Comparison of ENCODE assay signal across 13 mouse cellular contexts in the genomic region with DNA sequence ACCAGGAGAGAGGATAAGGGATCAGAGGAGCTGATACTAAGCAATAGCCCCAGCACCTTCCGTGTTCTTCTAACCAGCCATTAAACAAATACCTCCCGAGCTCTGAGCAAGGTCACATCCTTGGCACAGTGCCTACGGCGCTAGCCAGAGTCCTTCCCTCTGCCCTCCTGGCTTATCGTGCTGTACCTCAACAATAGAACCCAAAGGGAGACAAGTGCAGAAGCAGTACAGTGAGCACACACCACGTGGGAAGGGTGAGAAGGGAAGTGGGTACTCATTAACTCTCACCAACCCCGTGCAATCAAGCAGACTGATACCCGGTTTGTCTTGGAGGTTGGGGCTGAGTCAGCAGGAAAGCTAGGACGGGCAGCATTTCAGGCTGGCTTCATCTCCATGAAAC. TPM values are rescaled to one million over a fixed set of nuclear protein-coding genes. Genes with fewer than 3 reads are reported as not detected.
A peak's percentile ranks its signal among the peaks of the same experiment; 100 is the strongest.
DNase-seq lines count a peak whose midpoint lies in the region; ATAC-seq and TF ChIP-seq lines count a peak whose summit lies in the region.
"Had no signal": no experiment of that assay in that cellular context is flagged by ENCODE, and none has a peak within 500 bp of the region (broad histone marks: within the 10 kb centered on the region; RNA-seq: fewer than 3 reads in every experiment).

No protein-coding gene starts in this region.

- peak; percentile 33 for DNase-seq in heart, adult 8-10 months (ENCODE audit: low spot score)
- DNase-seq in heart, postnatal 0 days (ENCODE audit: low spot score): peak; percentile 71
- peak; percentile 87 for DNase-seq in stomach, postnatal 0 days (ENCODE audit: low spot score)
- no peak for DNase-seq in urinary bladder, postnatal 10 days (ENCODE audit: low spot score)
- no peak for DNase-seq in lung, postnatal 36 days
- no peak for DNase-seq in cerebellum, postnatal 4 days (ENCODE audit: low spot score in 2 of 2)
- DNase-seq: B cell, adult 2 months; cerebellum, postnatal 36 days had no signal

- H3K4me3 ChIP-seq in heart, embryonic 12.5 days: no peak overlapping the region
- H3K4me3 ChIP-seq in heart, postnatal 0 days (ENCODE audit: low read depth, low read length): no peak overlapping the region
- H3K4me3 ChIP-seq in kidney, embryonic 15.5 days (replicated peaks): no peak overlapping the region
- no peak overlapping the region for H3K4me3 ChIP-seq in stomach, postnatal 0 days (ENCODE audit: low read depth, low read length)
- H3K4me3 ChIP-seq: limb, embryonic 15.5 days; midbrain, embryonic 10.5 days; neural tube, embryonic 15.5 days had no signal

- H3K4me1 ChIP-seq in heart, embryonic 12.5 days (replicated peaks): no peaks in the 10 kb centered on the region
- H3K4me1 ChIP-seq in heart, postnatal 0 days (ENCODE audit: control insufficient read depth, insufficient read depth): no peaks in the 10 kb centered on the region
- no peaks in the 10 kb centered on the region for H3K4me1 ChIP-seq in kidney, embryonic 15.5 days
- no peaks in the 10 kb centered on the region for H3K4me1 ChIP-seq in stomach, postnatal 0 days (replicated peaks; ENCODE audit: control insufficient read depth, insufficient read depth)
- H3K4me1 ChIP-seq: limb, embryonic 15.5 days; midbrain, embryonic 10.5 days; neural tube, embryonic 15.5 days had no signal

- WGBS in heart, embryonic 12.5 days: 81% methylated on average over 9 of the region's 9 CpGs
- WGBS in heart, postnatal 0 days: 46% methylated on average over 9 of the region's 9 CpGs
- 85% methylated on average over 9 of the region's 9 CpGs for WGBS in kidney, embryonic 15.5 days
- WGBS in stomach, postnatal 0 days: 72% methylated on average over 9 of the region's 9 CpGs

- no peak overlapping the region for H3K4me2 ChIP-seq in heart, embryonic 12.5 days
- H3K4me2 ChIP-seq in heart, postnatal 0 days (ENCODE audit: low read depth, low read length): no peak overlapping the region
- H3K4me2 ChIP-seq in kidney, embryonic 15.5 days: no peak overlapping the region
- H3K4me2 ChIP-seq in stomach, postnatal 0 days (replicated peaks; ENCODE audit: low read depth): no peak overlapping the region
- H3K4me2 ChIP-seq: limb, embryonic 15.5 days; neural tube, embryonic 15.5 days had no signal

- no peak for TF ChIP-seq EP300 in heart, postnatal 0 days (IDR thresholded peaks at IDR 0.05; ENCODE audit: low read depth)
- TF ChIP-seq EP300 in stomach, postnatal 0 days (optimal IDR thresholded peaks at IDR 0.05): no peak

- no peak overlapping the region for H3K9ac ChIP-seq in heart, embryonic 12.5 days
- H3K9ac ChIP-seq in heart, postnatal 0 days (replicated peaks; ENCODE audit: low read depth, low read length): no peak overlapping the region
- H3K9ac ChIP-seq in kidney, embryonic 15.5 days: no peak overlapping the region
- H3K9ac ChIP-seq in stomach, postnatal 0 days (ENCODE audit: low read length): no peak overlapping the region
- H3K9ac ChIP-seq: limb, embryonic 15.5 days; neural tube, embryonic 15.5 days had no signal

- TF ChIP-seq CTCF in heart, postnatal 0 days (IDR thresholded peaks at IDR 0.05; ENCODE audit: low read depth): no peak
- no peak for TF ChIP-seq CTCF in stomach, postnatal 0 days (IDR thresholded peaks at IDR 0.05; ENCODE audit: low read depth)

- H3K9me3 ChIP-seq in heart, embryonic 12.5 days (replicated peaks): peaks cover 12% of the 10 kb centered on the region
- H3K9me3 ChIP-seq in heart, postnatal 0 days (replicated peaks; ENCODE audit: control insufficient read depth, low read length): peaks cover 9% of the 10 kb centered on the region
- peaks cover 4% of the 10 kb centered on the region; the same call in 1 of the 2 replicates for H3K9me3 ChIP-seq in kidney, embryonic 15.5 days (replicated peaks)
- H3K9me3 ChIP-seq in stomach, postnatal 0 days (ENCODE audit: control insufficient read depth, low read length): peaks cover 2% of the 10 kb centered on the region; the same call in 1 of the 2 replicates
- H3K9me3 ChIP-seq: limb, embryonic 15.5 days had no signal

- no peak for ATAC-seq in heart, embryonic 12.5 days (ENCODE audit: insufficient number of reproducible peaks, low FRiP score)
- ATAC-seq in heart, postnatal 0 days (ENCODE audit: insufficient read depth, low read depth): peak; percentile 84
- peak; percentile 54; the same call in 1 of the 2 replicates for ATAC-seq in kidney, embryonic 15.5 days (replicated peaks; ENCODE audit: low FRiP score)
- ATAC-seq in stomach, postnatal 0 days (ENCODE audit: low FRiP score, low TSS enrichment): peak; percentile 97

- H3K36me3 ChIP-seq in heart, embryonic 12.5 days: peaks cover 99% of the 10 kb centered on the region
- H3K36me3 ChIP-seq in heart, postnatal 0 days (replicated peaks; ENCODE audit: control insufficient read depth, insufficient read depth, low read length): peaks cover 74% of the 10 kb centered on the region
- peaks cover 97% of the 10 kb centered on the region for H3K36me3 ChIP-seq in kidney, embryonic 15.5 days
- H3K36me3 ChIP-seq in stomach, postnatal 0 days (ENCODE audit: control insufficient read depth, insufficient read depth, low read length): peaks cover 37% of the 10 kb centered on the region

- no peak overlapping the region for H3K27ac ChIP-seq in heart, embryonic 12.5 days (ENCODE audit: poor library complexity, severe bottlenecking)
- peak overlapping the region; percentile 63 for H3K27ac ChIP-seq in heart, postnatal 0 days (ENCODE audit: low read depth)
- no peak overlapping the region for H3K27ac ChIP-seq in kidney, embryonic 15.5 days
- H3K27ac ChIP-seq in stomach, postnatal 0 days (replicated peaks): no peak overlapping the region
- H3K27ac ChIP-seq: limb, embryonic 15.5 days; midbrain, embryonic 10.5 days; neural tube, embryonic 15.5 days had no signal

- no peaks in the 10 kb centered on the region for H3K27me3 ChIP-seq in heart, embryonic 12.5 days (replicated peaks)
- no peaks in the 10 kb centered on the region for H3K27me3 ChIP-seq in heart, postnatal 0 days (ENCODE audit: control insufficient read depth, insufficient read depth, low read length)
- H3K27me3 ChIP-seq in kidney, embryonic 15.5 days: no peaks in the 10 kb centered on the region
- no peaks in the 10 kb centered on the region for H3K27me3 ChIP-seq in stomach, postnatal 0 days (ENCODE audit: control insufficient read depth, insufficient read depth, low read length)
- H3K27me3 ChIP-seq: limb, embryonic 15.5 days; neural tube, embryonic 15.5 days had no signal

RNA-seq across cellular contexts. Expression of gene Aldh18a1, which starts 17.5 kb away (rescaled TPM):
- 1 to 10 TPM; 4.5 to 7.5 (median 5.8) TPM for total RNA-seq in heart, adult 8-10 months (2022)
- polyA plus RNA-seq in heart, embryonic 12.5 days (2016; fragmentation: Nextera tagmentation; extraction: Ambion mirVana): 50.2 and 50.6 TPM in 2 replicates
- total RNA-seq in heart, postnatal 0 days (2014; rRNA removed; ENCODE audit: low replicate concordance): 41.3 and 42.8 TPM in 2 replicates
- 20.6 and 20.9 TPM in 2 replicates for polyA plus RNA-seq in heart, postnatal 0 days (2015; fragmentation: Nextera tagmentation; extraction: Ambion mirVana)
- polyA plus RNA-seq in kidney, embryonic 15.5 days (2015; fragmentation: Nextera tagmentation; extraction: Ambion mirVana): 53.0 and 58.3 TPM in 2 replicates
- polyA plus RNA-seq in stomach, postnatal 0 days (2015; fragmentation: Nextera tagmentation; extraction: Ambion mirVana): 39.1 and 43.0 TPM in 2 replicates

RNA-seq across cellular contexts. Expression of gene Tctn3, which starts 41.3 kb away (rescaled TPM):
- 1 to 10 TPM; 4.6 to 7.9 (median 6.8) TPM for total RNA-seq in heart, adult 8-10 months (2022)
- polyA plus RNA-seq in heart, embryonic 12.5 days (2016; fragmentation: Nextera tagmentation; extraction: Ambion mirVana): 10.6 and 11.1 TPM in 2 replicates
- 10.7 and 16.2 TPM in 2 replicates for total RNA-seq in heart, postnatal 0 days (2014; rRNA removed; ENCODE audit: low replicate concordance)
- polyA plus RNA-seq in heart, postnatal 0 days (2015; fragmentation: Nextera tagmentation; extraction: Ambion mirVana): 6.7 and 7.0 TPM in 2 replicates
- 11.4 and 12.3 TPM in 2 replicates for polyA plus RNA-seq in kidney, embryonic 15.5 days (2015; fragmentation: Nextera tagmentation; extraction: Ambion mirVana)
- polyA plus RNA-seq in stomach, postnatal 0 days (2015; fragmentation: Nextera tagmentation; extraction: Ambion mirVana): 4.1 and 4.5 TPM in 2 replicates

RNA-seq across cellular contexts. Expression of gene Entpd1, which starts 41.4 kb away (rescaled TPM):
- 10 to 100 TPM; 17.5 to 21.0 (median 19.8) TPM for total RNA-seq in heart, adult 8-10 months (2022)
- polyA plus RNA-seq in heart, embryonic 12.5 days (2016; fragmentation: Nextera tagmentation; extraction: Ambion mirVana): 10.6 and 10.9 TPM in 2 replicates
- 18.5 and 31.7 TPM in 2 replicates for total RNA-seq in heart, postnatal 0 days (2014; rRNA removed; ENCODE audit: low replicate concordance)
- polyA plus RNA-seq in heart, postnatal 0 days (2015; fragmentation: Nextera tagmentation; extraction: Ambion mirVana): 9.2 and 10.3 TPM in 2 replicates
- polyA plus RNA-seq in kidney, embryonic 15.5 days (2015; fragmentation: Nextera tagmentation; extraction: Ambion mirVana): 5.3 and 6.5 TPM in 2 replicates
- 10.0 and 10.8 TPM in 2 replicates for polyA plus RNA-seq in stomach, postnatal 0 days (2015; fragmentation: Nextera tagmentation; extraction: Ambion mirVana)

RNA-seq across cellular contexts. Expression of gene Sorbs1, which starts 57.1 kb away (rescaled TPM):
- total RNA-seq in heart, adult 8-10 months (2022): 100 to 1,000 TPM; 758 to 979 (median 853) TPM
- 86.6 and 89.3 TPM in 2 replicates for polyA plus RNA-seq in heart, embryonic 12.5 days (2016; fragmentation: Nextera tagmentation; extraction: Ambion mirVana)
- total RNA-seq in heart, postnatal 0 days (2014; rRNA removed; ENCODE audit: low replicate concordance): 77.7 and 140 TPM in 2 replicates
- polyA plus RNA-seq in heart, postnatal 0 days (2015; fragmentation: Nextera tagmentation; extraction: Ambion mirVana): 153 and 159 TPM in 2 replicates
- polyA plus RNA-seq in kidney, embryonic 15.5 days (2015; fragmentation: Nextera tagmentation; extraction: Ambion mirVana): 53.4 and 59.2 TPM in 2 replicates
- 107 and 111 TPM in 2 replicates for polyA plus RNA-seq in stomach, postnatal 0 days (2015; fragmentation: Nextera tagmentation; extraction: Ambion mirVana)

Comparison
In these comparisons a context has a peak if more than half of its experiments do, and no peak if none do; other contexts are left out.
1. DNase-seq: peak in heart, adult 8-10 months (single experiment), heart, postnatal 0 days (single experiment) and stomach, postnatal 0 days (single experiment); none in urinary bladder, postnatal 10 days (single experiment), lung, postnatal 36 days (single experiment) and cerebellum, postnatal 4 days (0 of 2).